Comparison of ENCODE assay signal across 33 mouse cellular contexts in the genomic region with DNA sequence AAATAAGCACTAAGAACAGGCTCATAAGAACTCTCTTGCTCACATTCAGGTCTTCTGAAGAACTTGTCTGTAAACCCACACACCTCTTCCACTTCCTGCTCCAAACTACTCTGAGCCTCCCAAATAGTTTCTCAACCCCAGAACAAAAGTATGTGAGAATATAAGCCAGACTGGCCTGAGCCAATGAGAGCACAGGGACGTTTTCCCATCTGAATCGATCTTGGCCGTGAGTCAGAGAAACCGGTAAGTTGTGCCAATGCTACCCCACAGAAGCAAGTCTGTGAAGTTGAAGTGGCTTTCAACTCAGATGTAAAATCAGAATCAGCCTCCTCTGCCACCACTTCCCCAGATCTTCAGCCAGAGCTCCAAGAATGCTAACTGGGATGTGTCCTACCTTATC. TPM values are rescaled to one million over a fixed set of nuclear protein-coding genes. Genes with fewer than 3 reads are reported as not detected.
DNase-seq lines count a peak whose midpoint lies in the region; ATAC-seq and TF ChIP-seq lines count a peak whose summit lies in the region.
"Had no signal": no experiment of that assay in that cellular context is flagged by ENCODE, and none has a peak within 500 bp of the region (broad histone marks: within the 10 kb centered on the region; RNA-seq: fewer than 3 reads in every experiment).

No protein-coding gene starts in this region.

- peaks cover 74% of the 10 kb centered on the region for H3K36me3 ChIP-seq in heart, embryonic 10.5 days
- peaks cover 74% of the 10 kb centered on the region for H3K36me3 ChIP-seq in lung, embryonic 14.5 days (ENCODE audit: insufficient read depth)

- no peak for TF ChIP-seq CTCF in lung, embryonic 14.5 days (IDR thresholded peaks at IDR 0.05; ENCODE audit: low read depth)
- TF ChIP-seq CTCF in lung, adult 2 months (IDR thresholded peaks at IDR 0.05; ENCODE audit: insufficient read depth, low read length), result no peak
- no peak for TF ChIP-seq CTCF in embryonic fibroblast, embryonic 13.5 days (IDR thresholded peaks at IDR 0.05; ENCODE audit: borderline replicate concordance, insufficient read depth, low read length)

- peak; percentile 58 for DNase-seq in heart, embryonic 10.5 days (ENCODE audit: low spot score)
- no peak for DNase-seq in heart, postnatal 14 days
- peak; percentile 11 for DNase-seq in lung, embryonic 14.5 days
- no peak for DNase-seq in lung, adult 2 months
- DNase-seq in adipocyte (ENCODE audit: low spot score), result peak; percentile 2
- DNase-seq in thymus, postnatal 10 days (ENCODE audit: low spot score in 2 of 2), result no peak
- DNase-seq: adrenal gland, adult 2 months; cerebellum, adult 11-12 months; cerebellum, adult 9-11 months; embryo, embryonic 11 days; forebrain, postnatal 0 days; gastrocnemius, postnatal 14 days; heart, postnatal 36 days; kidney, adult 8-10 months; kidney, postnatal 14 days; thymus, postnatal 25 days had no signal

- H3K9me3 ChIP-seq in heart, embryonic 10.5 days, result no peaks in the 10 kb centered on the region
- H3K9me3 ChIP-seq in lung, embryonic 14.5 days (ENCODE audit: low read depth, low read length), result no peaks in the 10 kb centered on the region
- H3K9me3 ChIP-seq: embryonic facial prominence, embryonic 13.5 days; forebrain, embryonic 12.5 days; heart, embryonic 15.5 days; hindbrain, embryonic 12.5 days; intestine, embryonic 15.5 days; limb, embryonic 13.5 days; liver, embryonic 15.5 days; midbrain, embryonic 12.5 days; neural tube, embryonic 13.5 days; stomach, embryonic 15.5 days had no signal

- no peaks in the 10 kb centered on the region for H3K4me1 ChIP-seq in heart, embryonic 10.5 days
- no peaks in the 10 kb centered on the region for H3K4me1 ChIP-seq in lung, embryonic 14.5 days (ENCODE audit: insufficient read depth)
- H3K4me1 ChIP-seq in lung, adult 2 months (ENCODE audit: control insufficient read depth, insufficient read depth, low read length), result no peaks in the 10 kb centered on the region
- H3K4me1 ChIP-seq in embryonic fibroblast, embryonic 13.5 days (ENCODE audit: control insufficient read depth, insufficient read depth, low read length), result no peaks in the 10 kb centered on the region
- H3K4me1 ChIP-seq: embryonic facial prominence, embryonic 13.5 days; forebrain, embryonic 12.5 days; heart, embryonic 15.5 days; hindbrain, embryonic 12.5 days; intestine, embryonic 15.5 days; limb, embryonic 13.5 days; liver, embryonic 15.5 days; midbrain, embryonic 12.5 days; neural tube, embryonic 13.5 days; stomach, embryonic 15.5 days had no signal

- intact Hi-C loops in heart, postnatal 14 days (cut with DNase I), result no loop called here

- H3K9ac ChIP-seq in lung, embryonic 14.5 days, result no peak overlapping the region
- H3K9ac ChIP-seq: embryonic facial prominence, embryonic 13.5 days; forebrain, embryonic 12.5 days; forebrain, postnatal 0 days; heart, embryonic 15.5 days; hindbrain, embryonic 12.5 days; intestine, embryonic 15.5 days; limb, embryonic 13.5 days; liver, embryonic 15.5 days; midbrain, embryonic 12.5 days; neural tube, embryonic 13.5 days; stomach, embryonic 15.5 days had no signal

- no peak for TF ChIP-seq POLR2A in lung, adult 2 months (IDR thresholded peaks at IDR 0.05; ENCODE audit: borderline replicate concordance, extremely low read depth, low read depth, low read length)
- TF ChIP-seq POLR2A in embryonic fibroblast, embryonic 13.5 days (IDR thresholded peaks at IDR 0.05; ENCODE audit: low read depth, low read length), result no peak

- H3K4me2 ChIP-seq in lung, embryonic 14.5 days, result no peak overlapping the region
- H3K4me2 ChIP-seq: embryonic facial prominence, embryonic 13.5 days; forebrain, embryonic 12.5 days; heart, embryonic 15.5 days; hindbrain, embryonic 12.5 days; intestine, embryonic 15.5 days; limb, embryonic 13.5 days; liver, embryonic 15.5 days; midbrain, embryonic 12.5 days; neural tube, embryonic 13.5 days; stomach, embryonic 15.5 days had no signal

- no peaks in the 10 kb centered on the region for H3K27me3 ChIP-seq in heart, embryonic 10.5 days (ENCODE audit: insufficient read depth, poor library complexity, severe bottlenecking)
- no peaks in the 10 kb centered on the region for H3K27me3 ChIP-seq in lung, embryonic 14.5 days (ENCODE audit: insufficient read depth, low read length)
- H3K27me3 ChIP-seq: embryonic facial prominence, embryonic 13.5 days; forebrain, embryonic 12.5 days; heart, embryonic 15.5 days; hindbrain, embryonic 12.5 days; intestine, embryonic 15.5 days; limb, embryonic 13.5 days; liver, embryonic 15.5 days; midbrain, embryonic 12.5 days; neural tube, embryonic 13.5 days; stomach, embryonic 15.5 days had no signal

- no peak overlapping the region for H3K4me3 ChIP-seq in heart, embryonic 10.5 days
- H3K4me3 ChIP-seq in lung, embryonic 14.5 days (ENCODE audit: low read depth, low read length), result no peak overlapping the region
- H3K4me3 ChIP-seq in lung, adult 2 months (replicated peaks; ENCODE audit: extremely low read depth, low read depth, low read length), result no peak overlapping the region
- no peak overlapping the region for H3K4me3 ChIP-seq in embryonic fibroblast, embryonic 13.5 days (ENCODE audit: insufficient read depth, low read length)
- H3K4me3 ChIP-seq: embryonic facial prominence, embryonic 13.5 days; forebrain, embryonic 12.5 days; heart, embryonic 15.5 days; hindbrain, embryonic 12.5 days; intestine, embryonic 15.5 days; left cerebral cortex, adult 2 months; limb, embryonic 13.5 days; liver, embryonic 15.5 days; midbrain, embryonic 12.5 days; neural tube, embryonic 13.5 days; stomach, embryonic 15.5 days had no signal

- H3K27ac ChIP-seq in heart, embryonic 10.5 days, result no peak overlapping the region
- no peak overlapping the region for H3K27ac ChIP-seq in lung, embryonic 14.5 days (ENCODE audit: low read depth)
- H3K27ac ChIP-seq in embryonic fibroblast, embryonic 13.5 days (ENCODE audit: insufficient read depth, low read length), result 0 out of 2 replicates have a peak overlapping the region, but pooled peaks have one; percentile 20
- H3K27ac ChIP-seq: embryonic facial prominence, embryonic 13.5 days; forebrain, embryonic 12.5 days; heart, embryonic 15.5 days; hindbrain, embryonic 12.5 days; hindbrain, postnatal 0 days; intestine, embryonic 15.5 days; left cerebral cortex, adult 2 months; liver, embryonic 15.5 days; midbrain, embryonic 12.5 days; neural tube, embryonic 13.5 days; stomach, embryonic 15.5 days had no signal

- no peak for ATAC-seq in lung, embryonic 14.5 days (ENCODE audit: insufficient read depth)
- ATAC-seq: CD4-positive, CD25-positive, alpha-beta regulatory T cell, adult 4 months; forebrain, postnatal 0 days; hindbrain, postnatal 0 days; intestine, embryonic 15.5 days; lung, postnatal 0 days had no signal

- 91% methylated on average over 4 of the region's 4 CpGs for WGBS in heart, embryonic 10.5 days
- 65% methylated on average over 4 of the region's 4 CpGs for WGBS in lung, embryonic 14.5 days
- WGBS in lung, adult 2 months, result 42% methylated on average over 4 of the region's 4 CpGs

RNA-seq across cellular contexts. Expression of a gene that starts 31.1 kb away (rescaled TPM):
- polyA plus RNA-seq in heart, embryonic 10.5 days (2016; fragmentation: Nextera tagmentation; extraction: Ambion mirVana), result 3.1 and 7.2 TPM in 2 replicates
- 10 to 100 TPM; 10.3 to 10.7 TPM for total RNA-seq in heart, postnatal 14 days (2021)
- 3.2 and 3.3 TPM in 2 replicates for polyA plus RNA-seq in lung, embryonic 14.5 days (2014; fragmentation: Nextera tagmentation; extraction: Ambion mirVana)
- polyA plus RNA-seq in lung, adult 2 months (2012; rRNA removed), result 4.8 and 5.6 TPM in 2 replicates
- not detected in 2 replicates for polyA plus RNA-seq in embryonic fibroblast, embryonic 13.5 days (2011; ENCODE audit: insufficient read length, low read depth, missing spikeins)
- total RNA-seq: granulocyte monocyte progenitor cell, adult 5-6 weeks; megakaryocyte progenitor cell, adult 5-6 weeks had no signal
- polyA plus RNA-seq: CD4-positive, CD25-positive, alpha-beta regulatory T cell, adult 4 months had no signal

Comparison
In these comparisons a context has a peak if more than half of its experiments do, and no peak if none do; other contexts are left out.
1. DNase-seq: peak in heart, embryonic 10.5 days (single experiment), lung, embryonic 14.5 days (single experiment) and adipocyte (single experiment); none in heart, postnatal 14 days (0 of 2), lung, adult 2 months (single experiment) and thymus, postnatal 10 days (0 of 2).